Mouse (Mus musculus): ENCODE results near the gene Rhpn2.
A peak's percentile ranks its signal among the peaks of the same experiment; 100 is the strongest.

Rhpn2 gene

GRCm38 (mm10) chr7:35388694-35389093, 54.7 kb downstream of the Rhpn2 start:
- DNase-seq (ENCODE audit: low read depth, low spot score): peak; percentile 70

DNA sequence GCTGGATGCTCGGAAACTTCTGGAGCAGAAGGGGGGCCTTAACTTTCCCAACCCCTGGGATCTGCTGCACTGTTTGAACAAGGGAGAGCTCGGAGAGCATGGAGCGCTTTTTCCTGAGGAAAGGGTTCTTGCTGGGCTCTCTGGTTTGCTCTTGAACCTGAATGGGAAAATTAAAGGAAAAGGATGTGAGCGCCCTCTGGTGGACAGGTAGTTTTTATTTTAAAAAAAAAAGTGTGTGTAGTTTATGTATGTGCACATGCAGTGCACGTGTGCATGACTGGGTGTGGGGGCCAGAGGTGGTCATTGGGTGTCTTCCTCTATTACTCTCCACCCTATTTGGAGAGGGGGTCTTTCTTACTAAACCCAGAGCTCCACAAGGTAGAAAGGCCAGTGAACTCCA, 59.0 kb downstream of the Rhpn2 start:
- DNase-seq (ENCODE audit: low read depth, low spot score): peak; percentile 69

DNA sequence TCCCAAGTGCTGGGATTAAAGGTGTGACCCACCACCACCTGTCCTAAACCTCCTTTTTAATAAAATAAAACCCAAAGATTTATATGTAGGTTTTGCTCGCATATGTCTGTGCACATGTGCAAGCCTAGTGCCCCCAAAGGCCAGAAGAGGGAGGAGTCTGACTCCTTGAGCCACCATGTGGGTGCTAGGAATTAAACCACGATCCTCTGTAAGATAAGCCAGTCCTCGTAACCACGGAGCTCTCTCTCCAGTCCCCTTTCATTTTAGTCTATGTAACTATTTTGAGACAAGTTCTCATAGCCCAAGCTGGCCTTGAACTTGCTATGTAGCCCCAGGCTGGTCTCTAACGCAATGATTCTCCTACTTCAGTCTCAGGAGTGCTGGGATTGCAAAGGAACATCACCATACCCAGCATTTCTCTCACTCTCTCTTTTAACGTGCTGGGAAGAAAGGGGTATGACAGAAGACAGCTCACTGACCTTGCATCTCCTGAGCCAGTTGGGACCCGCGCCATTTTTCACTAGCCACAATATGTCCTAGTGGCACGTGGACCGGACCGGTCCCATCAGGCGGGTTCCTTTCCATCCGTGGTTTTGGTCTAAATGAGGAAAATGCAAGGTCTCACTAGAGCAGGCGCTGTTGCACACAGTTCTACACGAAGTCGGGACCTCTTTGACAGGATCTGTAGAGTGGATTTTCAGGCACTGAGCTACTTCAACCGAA, 61.9 kb downstream of the Rhpn2 start:
- DNase-seq (ENCODE audit: low read depth, low spot score): peak; percentile 21

DNA sequence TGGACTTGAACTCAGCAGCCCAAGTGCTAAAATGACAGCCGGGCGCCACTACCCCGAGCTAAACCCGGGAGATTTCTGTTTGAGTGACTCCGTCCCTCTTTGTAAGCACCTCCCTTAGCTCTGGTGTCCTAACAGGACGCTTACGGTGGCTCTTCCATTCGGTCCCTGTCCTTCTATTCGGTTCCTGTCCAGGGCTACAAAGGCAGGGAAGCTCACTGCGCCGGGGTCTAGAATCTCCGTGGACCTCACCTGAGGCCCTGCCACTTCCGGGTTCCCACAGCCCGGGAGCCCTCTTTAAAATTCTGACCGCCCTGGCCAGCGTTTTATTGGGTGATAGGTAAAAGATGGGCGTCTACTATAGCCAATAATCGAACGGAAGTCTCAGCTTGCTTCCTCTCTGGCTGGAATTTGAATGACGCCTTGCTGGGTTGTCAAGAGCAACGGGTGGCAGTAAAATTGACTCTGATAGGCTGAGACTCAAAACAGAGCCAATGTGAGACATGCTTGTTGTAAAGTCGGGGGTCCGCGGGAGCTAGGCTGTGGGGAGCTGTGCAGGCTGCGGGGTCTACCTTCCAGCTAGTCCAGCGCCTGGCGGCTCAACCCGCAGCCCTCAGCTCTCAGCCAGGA, 62.7 kb downstream of the Rhpn2 start, which contains the start of the genes Faap24 and Cep89:
TSS of gene Faap24 (minus strand) at position 295 of the 627 bp plus-strand sequence.
TSS of gene Cep89 (plus strand) at position 494 of the 627 bp plus-strand sequence.
- peak; percentile 99 for DNase-seq (ENCODE audit: low read depth, low spot score)

DNA sequence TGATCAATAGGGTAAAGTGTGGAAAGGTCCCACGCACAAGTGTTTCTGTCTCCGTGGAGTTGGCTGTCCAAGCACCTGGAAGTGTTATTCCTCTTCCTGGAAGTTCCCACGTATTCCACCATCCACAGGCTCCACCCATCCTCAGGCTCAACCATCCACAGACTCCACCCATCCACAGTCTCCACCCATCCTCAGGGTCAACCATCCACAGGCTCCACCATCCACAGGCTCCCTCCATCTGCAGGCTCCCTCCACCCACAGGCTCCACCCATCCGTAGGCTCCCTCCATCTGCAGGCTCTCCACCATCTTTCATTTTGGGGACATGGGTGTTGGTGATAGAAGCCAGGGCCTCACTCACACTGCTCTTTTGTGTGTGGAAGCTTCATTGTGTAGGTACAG, 67.2 kb downstream of the Rhpn2 start:
- DNase-seq (ENCODE audit: low read depth, low spot score): peak; percentile 91

DNA sequence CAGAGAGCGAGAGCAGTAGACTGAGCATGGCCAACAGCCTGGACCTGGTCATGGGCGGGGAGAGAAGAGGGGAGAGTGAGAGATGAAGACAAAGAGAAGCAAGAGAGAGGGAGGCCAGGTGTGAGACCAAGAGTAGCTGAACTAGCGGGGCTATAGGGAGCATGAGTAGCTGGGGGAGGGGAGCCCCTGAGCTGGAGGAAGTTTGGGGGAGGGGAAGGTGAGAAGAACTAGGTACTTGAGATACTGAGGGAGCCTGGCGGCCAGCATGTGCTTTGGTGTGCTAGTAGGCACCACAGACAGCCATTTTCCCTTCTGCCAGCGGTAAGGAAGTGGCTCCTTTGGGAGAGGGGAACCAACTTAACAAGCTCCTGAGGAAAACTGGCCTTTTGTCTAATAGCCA, 81.3 kb downstream of the Rhpn2 start:
- DNase-seq (ENCODE audit: low read depth, low spot score): peak; percentile 56

DNA sequence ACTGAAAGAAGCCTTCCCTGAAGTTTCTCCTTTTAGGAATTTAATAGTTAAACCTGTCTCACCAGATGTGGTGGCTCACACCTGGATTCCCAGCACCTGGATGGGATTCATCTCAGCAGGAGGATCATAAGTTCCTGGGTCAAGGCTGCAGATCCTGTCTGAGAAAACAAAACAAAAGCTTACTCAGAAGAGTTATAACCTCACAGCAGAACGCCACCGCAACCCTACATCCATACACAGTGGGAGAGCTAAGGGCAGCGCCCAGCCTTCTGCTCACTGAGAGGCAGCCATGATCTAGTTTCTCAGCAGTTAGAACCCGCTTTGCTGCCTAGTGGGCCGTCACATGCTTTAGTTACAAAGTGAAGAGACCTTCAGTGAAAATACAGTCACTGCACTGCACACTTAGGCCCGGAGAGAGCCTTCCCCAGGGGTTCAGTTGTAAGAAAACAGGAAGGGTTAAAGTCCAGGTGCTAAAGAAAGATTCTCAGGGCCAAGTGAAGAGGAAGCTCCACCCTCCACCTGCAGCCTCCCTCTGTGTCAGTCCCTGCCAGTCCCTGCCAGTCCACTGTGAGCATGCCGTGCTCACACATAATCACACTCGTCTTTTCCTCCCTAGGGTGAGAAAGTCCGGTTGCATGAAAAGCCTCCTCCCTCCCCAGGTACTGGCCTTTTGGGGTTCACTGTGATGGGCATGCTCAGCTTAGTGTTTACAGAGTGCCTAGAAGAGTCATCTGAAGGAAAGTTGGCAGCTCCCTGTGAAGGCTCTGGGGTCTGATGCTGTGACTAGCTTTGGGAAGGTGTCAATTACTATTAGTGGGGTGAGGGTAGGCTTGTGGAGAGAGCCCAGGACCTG, 82.1 kb downstream of the Rhpn2 start:
- DNase-seq (ENCODE audit: low read depth, low spot score): no peak

DNA sequence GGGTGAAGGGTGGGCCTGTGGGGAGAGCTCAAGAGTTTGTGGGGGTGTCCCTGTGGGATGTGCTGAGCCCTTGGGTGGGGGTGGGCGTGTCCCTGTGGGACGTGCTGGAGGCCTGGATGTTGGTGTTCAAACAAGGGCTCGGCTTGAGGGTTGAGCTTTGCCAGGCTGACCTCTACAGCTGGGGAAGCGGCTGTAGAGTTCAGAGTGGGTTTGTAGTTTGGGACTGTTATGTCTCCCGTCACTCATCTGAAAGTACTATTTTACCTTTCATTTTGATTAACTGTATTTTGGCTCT, 82.6 kb downstream of the Rhpn2 start:
- no peak for DNase-seq (ENCODE audit: low read depth, low spot score)

GRCm38 (mm10) chr7:35423071-35423470, 89.1 kb downstream of the Rhpn2 start:
- DNase-seq (ENCODE audit: low read depth, low spot score): no peak

- DNase-seq (ENCODE audit: low read depth, low spot score): no peak
These were observed 94.2 kb downstream of the Rhpn2 start for GRCm38 (mm10) chr7:35428146-35428545.

DNA sequence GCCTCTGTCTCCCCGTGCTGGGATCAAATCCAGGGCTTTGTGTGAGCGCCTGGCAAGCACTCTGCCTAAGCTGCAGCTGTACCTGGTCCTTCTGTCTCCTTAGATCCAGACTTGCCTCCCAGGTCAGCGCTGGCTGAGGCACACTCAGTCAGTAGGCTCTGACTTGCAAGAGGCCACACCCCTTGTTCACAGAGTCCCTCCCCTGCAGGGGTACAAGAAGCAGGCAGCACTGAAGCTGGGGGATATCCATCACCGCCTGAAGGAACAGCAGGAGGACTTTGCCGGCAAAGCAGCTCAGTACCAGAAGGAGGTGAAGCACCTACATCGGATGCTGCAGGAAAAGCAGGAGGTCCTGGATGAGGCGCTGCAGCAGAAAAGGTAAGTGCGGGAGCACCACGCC, 101.3 kb downstream of the Rhpn2 start:
- DNase-seq (ENCODE audit: low read depth, low spot score): peak; percentile 43
